Mouse (Mus musculus): ENCODE measurements around the gene Cdh12.

Cdh12 gene

GRCm38 (mm10) chr15:20684200-20684599 lies 235.1 kb downstream of the Cdh12 start:
- intact Hi-C loops (cut with DNase I) = no loop called here

- intact Hi-C loops (cut with DNase I) = no loop called here
Measured at GRCm38 (mm10) chr15:20696229-20696628, 247.2 kb downstream of the Cdh12 start.

- intact Hi-C loops (cut with DNase I) = no loop called here
Measured at GRCm38 (mm10) chr15:20711859-20712258, 262.8 kb downstream of the Cdh12 start.

GRCm38 (mm10) chr15:20772289-20772688 lies 323.2 kb downstream of the Cdh12 start:
- intact Hi-C loops (cut with DNase I) = no loop called here

- intact Hi-C loops (cut with DNase I) = no loop called here
Measured at GRCm38 (mm10) chr15:20773423-20773822, 324.4 kb downstream of the Cdh12 start.

- intact Hi-C loops (cut with DNase I) = no loop called here
Measured at GRCm38 (mm10) chr15:20796999-20797398, 347.9 kb downstream of the Cdh12 start.

GRCm38 (mm10) chr15:20798541-20798940 lies 349.5 kb downstream of the Cdh12 start:
- intact Hi-C loops (cut with DNase I) = no loop called here

- intact Hi-C loops (cut with DNase I) = no loop called here
Measured at GRCm38 (mm10) chr15:20835887-20836286, 386.8 kb downstream of the Cdh12 start.

- intact Hi-C loops (cut with DNase I) = no loop called here
Measured at GRCm38 (mm10) chr15:20836991-20837390, 387.9 kb downstream of the Cdh12 start.

GRCm38 (mm10) chr15:20841479-20841878 lies 392.4 kb downstream of the Cdh12 start:
- intact Hi-C loops (cut with DNase I) = no loop called here

- intact Hi-C loops (cut with DNase I) = no loop called here
Measured at GRCm38 (mm10) chr15:20863076-20863475, 414.0 kb downstream of the Cdh12 start.

- intact Hi-C loops (cut with DNase I) = no loop called here
Measured at GRCm38 (mm10) chr15:20872518-20872917, 423.5 kb downstream of the Cdh12 start.

- intact Hi-C loops (cut with DNase I) = no loop called here
Measured at GRCm38 (mm10) chr15:20876993-20877392, 427.9 kb downstream of the Cdh12 start.

- intact Hi-C loops (cut with DNase I) = no loop called here
Measured at GRCm38 (mm10) chr15:20893471-20893870, 444.4 kb downstream of the Cdh12 start.

- intact Hi-C loops (cut with DNase I) = no loop called here
Measured at GRCm38 (mm10) chr15:20902568-20902967, 453.5 kb downstream of the Cdh12 start.

GRCm38 (mm10) chr15:20928221-20928620 lies 479.2 kb downstream of the Cdh12 start:
- intact Hi-C loops (cut with DNase I) = no loop called here

- intact Hi-C loops (cut with DNase I) = no loop called here
Measured at GRCm38 (mm10) chr15:20944000-20944399, 494.9 kb downstream of the Cdh12 start.

- intact Hi-C loops (cut with DNase I) = no loop called here
Measured at GRCm38 (mm10) chr15:20967463-20967862, 518.4 kb downstream of the Cdh12 start.

GRCm38 (mm10) chr15:20971041-20971440 lies 522.0 kb downstream of the Cdh12 start:
- intact Hi-C loops (cut with DNase I) = no loop called here

- intact Hi-C loops (cut with DNase I) = no loop called here
Measured at GRCm38 (mm10) chr15:21000541-21000940, 551.5 kb downstream of the Cdh12 start.

GRCm38 (mm10) chr15:21007931-21008330 lies 558.9 kb downstream of the Cdh12 start:
- intact Hi-C loops (cut with DNase I) = no loop called here

GRCm38 (mm10) chr15:21008487-21008886 lies 559.4 kb downstream of the Cdh12 start:
- intact Hi-C loops (cut with DNase I) = no loop called here

GRCm38 (mm10) chr15:21008969-21009368 lies 559.9 kb downstream of the Cdh12 start:
- intact Hi-C loops (cut with DNase I) = no loop called here

- intact Hi-C loops (cut with DNase I) = no loop called here
Measured at GRCm38 (mm10) chr15:21063683-21064082, 614.6 kb downstream of the Cdh12 start.

Data from adrenal gland (tissue).